Mouse (Mus musculus): ENCODE data around the gene Hoxc11.

The Hoxc11 gene

GRCm38 (mm10) chr15:102954192-102955006, at the start of gene Hoxc11:
Hoxc11 (plus strand) TSS chr15:102954427.
- in situ Hi-C loops (cut with MboI; ENCODE audit: low pct_unique_long_range_greater_than_20kb in 1 of 2, low sequenced_read_pairs in 2 of 2, unreplicated experiment in 1 of 2) = loop anchor here in 1 of 2 experiments (10.0 kb wide), 1 partner anchor 60 kb away; the partner anchor contains the start of gene Hoxc4

- in situ Hi-C loops (cut with MboI; ENCODE audit: low pct_unique_long_range_greater_than_20kb in 1 of 2, low sequenced_read_pairs in 2 of 2, unreplicated experiment in 1 of 2) = no loop called here
Measured at GRCm38 (mm10) chr15:102904946-102905345, 49.3 kb upstream of the Hoxc11 start.

GRCm38 (mm10) chr15:102909536-102909935, 44.7 kb upstream of the Hoxc11 start:
- in situ Hi-C loops (cut with MboI; ENCODE audit: low pct_unique_long_range_greater_than_20kb in 1 of 2, low sequenced_read_pairs in 2 of 2, unreplicated experiment in 1 of 2) = no loop called here

- in situ Hi-C loops (cut with MboI; ENCODE audit: low pct_unique_long_range_greater_than_20kb in 1 of 2, low sequenced_read_pairs in 2 of 2, unreplicated experiment in 1 of 2) = loop anchor here in 1 of 2 experiments (5.0 kb wide), 1 partner anchor 37 kb away; no protein-coding TSS in a partner anchor
Measured at GRCm38 (mm10) chr15:102910038-102910437, 44.2 kb upstream of the Hoxc11 start.

GRCm38 (mm10) chr15:102910496-102911095, 43.6 kb upstream of the Hoxc11 start:
- in situ Hi-C loops (cut with MboI; ENCODE audit: low pct_unique_long_range_greater_than_20kb in 1 of 2, low sequenced_read_pairs in 2 of 2, unreplicated experiment in 1 of 2) = loop anchor here in 1 of 2 experiments (5.0 kb wide), 1 partner anchor 37 kb away; no protein-coding TSS in a partner anchor

- in situ Hi-C loops (cut with MboI; ENCODE audit: low pct_unique_long_range_greater_than_20kb in 1 of 2, low sequenced_read_pairs in 2 of 2, unreplicated experiment in 1 of 2) = loop anchor here in 1 of 2 experiments (5.0 kb wide), 1 partner anchor 34 kb away; no protein-coding TSS in a partner anchor
Measured at GRCm38 (mm10) chr15:102913038-102913585, 41.1 kb upstream of the Hoxc11 start.

GRCm38 (mm10) chr15:102917972-102918572, 36.2 kb upstream of the Hoxc11 start:
- in situ Hi-C loops (cut with MboI; ENCODE audit: low pct_unique_long_range_greater_than_20kb in 1 of 2, low sequenced_read_pairs in 2 of 2, unreplicated experiment in 1 of 2) = no loop called here

GRCm38 (mm10) chr15:102918611-102919265, 35.5 kb upstream of the Hoxc11 start:
- in situ Hi-C loops (cut with MboI; ENCODE audit: low pct_unique_long_range_greater_than_20kb in 1 of 2, low sequenced_read_pairs in 2 of 2, unreplicated experiment in 1 of 2) = no loop called here

GRCm38 (mm10) chr15:102919336-102920180, 34.7 kb upstream of the Hoxc11 start:
- in situ Hi-C loops (cut with MboI; ENCODE audit: low pct_unique_long_range_greater_than_20kb in 1 of 2, low sequenced_read_pairs in 2 of 2, unreplicated experiment in 1 of 2) = no loop called here

- in situ Hi-C loops (cut with MboI; ENCODE audit: low pct_unique_long_range_greater_than_20kb in 1 of 2, low sequenced_read_pairs in 2 of 2, unreplicated experiment in 1 of 2) = no loop called here
Measured at GRCm38 (mm10) chr15:102920619-102921018, 33.6 kb upstream of the Hoxc11 start.

- in situ Hi-C loops (cut with MboI; ENCODE audit: low pct_unique_long_range_greater_than_20kb in 1 of 2, low sequenced_read_pairs in 2 of 2, unreplicated experiment in 1 of 2) = no loop called here
Measured at GRCm38 (mm10) chr15:102921053-102922011, 32.9 kb upstream of the Hoxc11 start, which contains the start of gene Hoxc13. Hoxc13 (plus strand) TSS chr15:102921103.

GRCm38 (mm10) chr15:102922012-102922362, 32.2 kb upstream of the Hoxc11 start:
- in situ Hi-C loops (cut with MboI; ENCODE audit: low pct_unique_long_range_greater_than_20kb in 1 of 2, low sequenced_read_pairs in 2 of 2, unreplicated experiment in 1 of 2) = no loop called here

- in situ Hi-C loops (cut with MboI; ENCODE audit: low pct_unique_long_range_greater_than_20kb in 1 of 2, low sequenced_read_pairs in 2 of 2, unreplicated experiment in 1 of 2) = no loop called here
Measured at GRCm38 (mm10) chr15:102922636-102923500, 31.4 kb upstream of the Hoxc11 start.

- in situ Hi-C loops (cut with MboI; ENCODE audit: low pct_unique_long_range_greater_than_20kb in 1 of 2, low sequenced_read_pairs in 2 of 2, unreplicated experiment in 1 of 2) = loop anchor here in 1 of 2 experiments (25.0 kb wide), 1 partner anchor 165 kb away; no protein-coding TSS in a partner anchor
Measured at GRCm38 (mm10) chr15:102927032-102927645, 27.1 kb upstream of the Hoxc11 start.

- in situ Hi-C loops (cut with MboI; ENCODE audit: low pct_unique_long_range_greater_than_20kb in 1 of 2, low sequenced_read_pairs in 2 of 2, unreplicated experiment in 1 of 2) = loop anchor here in 1 of 2 experiments (25.0 kb wide), 1 partner anchor 170 kb away; no protein-coding TSS in a partner anchor
Measured at GRCm38 (mm10) chr15:102931706-102932358, 22.4 kb upstream of the Hoxc11 start.

All from mouse embryonic stem cell (cell line).